Mouse (Mus musculus) embryonic facial prominence, embryonic 12.5 days (tissue): Measurements from ENCODE around the gene Zfp933. TPM values are rescaled to one million over a fixed set of nuclear protein-coding genes. Genes with fewer than 3 reads are reported as not detected.
"Not testable (repeated sequence)": the region's sequence is repeated elsewhere in the genome, so short reads cannot be mapped to it uniquely, and the experiment has no call there.

Experiments
- ATAC-seq: fragments of 200-750 bp; cut with Nextera tagmentation; 2 replicates; pipeline ENCODE4 v1.8.0; 2017; ENCODE audit not compliant: insufficient number of reproducible peaks, insufficient read depth, low FRiP score, low TSS enrichment
- H3K27ac ChIP-seq: fragments of 300-500 bp; sonication (generic); 2 replicates; pipeline ENCODE4 v1.5.1; 2016; ENCODE audit warnings: mild to moderate bottlenecking
- H3K27me3 ChIP-seq: fragments of 300-500 bp; sonication (generic); 2 replicates; pipeline ENCODE4 v1.6.1; 2016; ENCODE audit warnings: mild to moderate bottlenecking, moderate library complexity
- H3K36me3 ChIP-seq: fragments of 300-500 bp; sonication (generic); 2 replicates; pipeline ENCODE4 v1.6.1; 2016; ENCODE audit warnings: mild to moderate bottlenecking
- H3K4me1 ChIP-seq: fragments of 300-500 bp; sonication (generic); 2 replicates; pipeline ENCODE4 v1.6.1; 2016
- H3K4me2 ChIP-seq: fragments of 300-500 bp; sonication (generic); replicated peaks from 2 replicates; pipeline ENCODE4 v1.6.1; 2016; ENCODE audit warnings: mild to moderate bottlenecking, moderate library complexity
- H3K4me3 ChIP-seq: fragments of 300-500 bp; sonication (generic); 2 replicates; pipeline ENCODE4 v1.5.1; 2016; ENCODE audit warnings: mild to moderate bottlenecking
- H3K9ac ChIP-seq: fragments of 300-500 bp; sonication (generic); 2 replicates; pipeline ENCODE4 v1.6.1; 2016; ENCODE audit warnings: mild to moderate bottlenecking, moderate library complexity
- H3K9me3 ChIP-seq: fragments of 300-500 bp; sonication (generic); 2 replicates; pipeline ENCODE4 v1.6.1; 2016; ENCODE audit warnings: mild to moderate bottlenecking, moderate library complexity
- WGBS: fragments of 180-500 bp; shearing (Covaris S2); methylation state at CpG from one replicate; pipeline ENCODE4 v1.1.7; 2016; 5-methylcytosine and 5-hydroxymethylcytosine counted together
- polyA plus RNA-seq: library from polyadenylated mRNA; unstranded; fragments of >200 nt; fragmentation: Nextera tagmentation; extraction: Ambion mirVana; gene quantifications from 2 replicates; pipeline ENCODE4 v1.2.1, GENCODE M21; 2016

Zfp933 gene
- polyA plus RNA-seq, 1 experiment from 2014 or later: 7.6 TPM

GRCm38 (mm10) chr4:147879456-147879855 is 31.3 kb upstream of the Zfp933 start:
- H3K9me3 ChIP-seq: no peaks in the 10 kb centered on the region
- WGBS: 60% methylated on average over 2 of the region's 2 CpGs
- no peaks in the 10 kb centered on the region for H3K4me1 ChIP-seq
- H3K36me3 ChIP-seq: peaks cover 88% of the 10 kb centered on the region
- H3K9ac ChIP-seq: no peak overlapping the region
- no peak overlapping the region for H3K4me2 ChIP-seq
- H3K27ac ChIP-seq: no peak overlapping the region
- no peak; the same call in 1 of the 2 replicates for ATAC-seq
- no peaks in the 10 kb centered on the region for H3K27me3 ChIP-seq
- H3K4me3 ChIP-seq: no peak overlapping the region

DNA sequence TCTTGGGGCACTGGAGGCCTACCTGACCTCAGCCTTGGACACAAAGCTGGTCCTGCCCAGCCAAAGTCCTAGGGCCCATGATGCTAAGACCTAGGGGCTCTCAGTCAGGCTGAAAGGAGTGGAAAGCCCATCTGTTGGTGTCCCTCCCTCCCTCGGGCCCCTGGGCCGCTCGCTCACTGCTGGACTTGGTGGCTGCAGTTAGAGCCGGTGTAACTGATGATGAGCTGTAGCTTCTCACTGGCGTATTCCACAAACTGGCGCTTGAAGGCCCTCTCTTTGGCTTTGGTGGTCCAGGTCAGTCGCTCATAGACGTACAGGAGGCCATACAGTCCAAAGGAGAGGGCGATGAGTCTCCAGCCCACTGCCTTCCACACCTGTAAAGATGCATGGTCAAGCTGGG is 30.4 kb upstream of the Zfp933 start:
- H3K4me1 ChIP-seq: no peaks in the 10 kb centered on the region
- no peak overlapping the region for H3K4me3 ChIP-seq
- no peaks in the 10 kb centered on the region for H3K27me3 ChIP-seq
- ATAC-seq: no peak
- no peaks in the 10 kb centered on the region for H3K9me3 ChIP-seq
- no peak overlapping the region for H3K27ac ChIP-seq
- WGBS: 97% methylated on average over 9 of the region's 9 CpGs
- peaks cover 91% of the 10 kb centered on the region for H3K36me3 ChIP-seq
- H3K9ac ChIP-seq: no peak overlapping the region
- no peak overlapping the region for H3K4me2 ChIP-seq

- H3K4me2 ChIP-seq: no peak overlapping the region
- no peak for ATAC-seq
- no peaks in the 10 kb centered on the region for H3K4me1 ChIP-seq
- H3K9me3 ChIP-seq: no peaks in the 10 kb centered on the region
- H3K4me3 ChIP-seq: no peak overlapping the region
- no peak overlapping the region for H3K27ac ChIP-seq
- no peak overlapping the region for H3K9ac ChIP-seq
- H3K27me3 ChIP-seq: no peaks in the 10 kb centered on the region
- WGBS: 85% methylated on average over 4 of the region's 4 CpGs
- H3K36me3 ChIP-seq: peaks cover 86% of the 10 kb centered on the region
These were observed 27.8 kb upstream of the Zfp933 start for GRCm38 (mm10) chr4:147875852-147876575.

DNA sequence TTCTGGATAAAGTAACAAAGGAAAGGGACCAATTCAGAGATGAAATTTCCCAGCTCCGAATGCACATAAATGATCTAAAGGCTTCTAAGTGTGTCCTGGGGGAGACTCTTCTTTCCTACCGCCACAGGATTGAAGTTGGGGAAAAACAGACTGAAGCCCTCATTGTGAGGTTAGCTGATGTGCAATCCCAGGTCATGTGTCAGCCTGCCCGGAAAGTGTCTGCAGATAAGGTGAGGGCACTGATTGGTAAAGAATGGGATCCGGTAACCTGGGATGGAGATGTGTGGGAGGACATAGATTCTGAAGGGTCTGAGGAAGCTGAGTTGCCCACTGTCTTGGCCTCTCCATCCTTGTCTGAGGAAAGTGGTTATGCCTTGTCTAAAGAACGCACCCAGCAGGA is 21.1 kb upstream of the Zfp933 start:
- no peak for ATAC-seq
- Histone ChIP-seq H3K9me3 (no peaks in the 10 kb centered on the region), H3K4me2 (peak overlapping the region; percentile 87), H3K27me3 (no peaks in the 10 kb centered on the region), H3K27ac (no peak overlapping the region), H3K36me3 (peaks cover 46% of the 10 kb centered on the region), H3K4me3 (peak overlapping the region; percentile 91), H3K9ac (peak overlapping the region; percentile 60), H3K4me1 (peaks cover 19% of the 10 kb centered on the region)
- WGBS: 13% methylated on average over 5 of the region's 5 CpGs

- peak within 1 kb of the TSS; percentile 87 for H3K4me2 ChIP-seq
- H3K4me3 ChIP-seq: peak within 1 kb of the TSS; percentile 91
- WGBS: under 1% methylated on average over 30 of the region's 30 CpGs
- no peaks in the 10 kb centered on the region for H3K27me3 ChIP-seq
- H3K27ac ChIP-seq: peak within 1 kb of the TSS; percentile 78
- H3K36me3 ChIP-seq: peaks cover 45% of the 10 kb centered on the region
- H3K4me1 ChIP-seq: peaks cover 19% of the 10 kb centered on the region
- peak within 1 kb of the TSS; percentile 74 for H3K9ac ChIP-seq
- no peaks in the 10 kb centered on the region for H3K9me3 ChIP-seq
- ATAC-seq: peak; percentile 96
These were observed 20.4 kb upstream of the Zfp933 start, which contains the start of the genes Miip and Fv1 for GRCm38 (mm10) chr4:147868450-147869031. TSS of gene Miip (minus strand) at chr4:147868816. TSS of gene Fv1 (plus strand) at chr4:147868979.

DNA sequence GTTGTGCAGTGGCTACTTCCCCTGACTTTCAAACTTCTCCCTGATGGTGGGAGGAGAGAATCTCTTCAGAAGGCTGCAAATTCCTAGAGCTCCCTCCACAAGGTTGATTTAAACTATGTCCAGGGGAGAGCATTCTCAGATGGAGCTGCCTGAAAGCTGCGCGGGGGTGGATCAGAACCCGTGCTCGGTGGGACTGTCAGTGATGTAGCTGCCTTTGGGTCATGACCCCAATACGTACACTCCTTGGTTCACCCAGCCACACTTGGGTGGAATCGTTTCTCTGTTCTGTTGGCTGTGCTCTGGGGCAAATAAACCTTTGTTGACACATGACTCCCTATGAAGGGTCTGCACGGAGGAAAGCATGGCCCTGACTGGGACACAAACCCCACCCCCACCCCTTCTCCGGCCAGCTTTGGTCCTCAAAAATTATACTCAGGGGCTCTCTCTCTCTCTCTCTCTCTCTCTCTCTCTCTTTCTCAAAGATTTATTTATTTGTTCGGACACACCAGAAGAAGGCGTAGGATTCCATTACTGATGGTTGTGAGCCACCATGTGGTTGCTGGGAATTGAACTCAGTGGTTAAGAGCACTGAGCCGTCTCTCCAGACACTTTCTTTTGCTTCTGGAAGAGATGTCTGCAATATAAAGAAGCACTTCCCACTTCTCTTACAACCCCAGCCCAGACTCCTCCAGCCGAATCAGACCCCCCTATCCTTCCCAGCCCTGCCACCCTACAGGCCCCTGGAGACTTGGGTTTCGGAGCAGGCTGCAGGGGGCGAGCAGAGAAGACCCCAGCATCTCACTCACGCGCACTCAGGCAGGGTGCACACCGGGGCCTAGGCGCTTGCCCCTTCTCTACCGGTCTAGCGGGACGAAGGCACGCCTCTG is 19.6 kb upstream of the Zfp933 start:
- 6% methylated on average over 22 of the region's 22 CpGs for WGBS
- no peaks in the 10 kb centered on the region for H3K9me3 ChIP-seq
- H3K4me3 ChIP-seq: peak overlapping the region; percentile 91
- H3K36me3 ChIP-seq: peaks cover 44% of the 10 kb centered on the region
- H3K9ac ChIP-seq: peak overlapping the region; percentile 74
- peak overlapping the region; percentile 78 for H3K27ac ChIP-seq
- H3K4me1 ChIP-seq: peaks cover 19% of the 10 kb centered on the region
- H3K27me3 ChIP-seq: no peaks in the 10 kb centered on the region
- ATAC-seq: no peak; the same call in 1 of the 2 replicates
- peak overlapping the region; percentile 64 for H3K4me2 ChIP-seq

GRCm38 (mm10) chr4:147866793-147867192 is 18.6 kb upstream of the Zfp933 start:
- WGBS: 56% methylated on average over 3 of the region's 3 CpGs
- not testable (repeated sequence) for H3K4me3 ChIP-seq, H3K9me3 ChIP-seq, H3K9ac ChIP-seq, H3K27me3 ChIP-seq, H3K27ac ChIP-seq, H3K4me2 ChIP-seq, ATAC-seq
- peaks cover 44% of the 10 kb centered on the region for H3K36me3 ChIP-seq
- H3K4me1 ChIP-seq: peaks cover 19% of the 10 kb centered on the region

GRCm38 (mm10) chr4:147866056-147866455 is 17.9 kb upstream of the Zfp933 start:
- Histone ChIP-seq H3K4me2 (no peak overlapping the region), H3K27ac (no peak overlapping the region), H3K27me3 (no peaks in the 10 kb centered on the region), H3K9ac (no peak overlapping the region), H3K4me3 (no peak overlapping the region), H3K9me3 (no peaks in the 10 kb centered on the region), H3K36me3 (peaks cover 49% of the 10 kb centered on the region), H3K4me1 (peaks cover 19% of the 10 kb centered on the region)
- 91% methylated on average over 9 of the region's 9 CpGs for WGBS
- no peak for ATAC-seq

- WGBS: 90% methylated on average over 6 of the region's 6 CpGs
- ATAC-seq: no peak
- no peak overlapping the region for H3K4me3 ChIP-seq
- H3K9ac ChIP-seq: no peak overlapping the region
- H3K27me3 ChIP-seq: no peaks in the 10 kb centered on the region
- no peak overlapping the region for H3K4me2 ChIP-seq
- H3K4me1 ChIP-seq: peaks cover 19% of the 10 kb centered on the region
- no peak overlapping the region for H3K27ac ChIP-seq
- H3K9me3 ChIP-seq: no peaks in the 10 kb centered on the region
- H3K36me3 ChIP-seq: peaks cover 53% of the 10 kb centered on the region
These were observed 17.5 kb upstream of the Zfp933 start for GRCm38 (mm10) chr4:147865651-147866050.

DNA sequence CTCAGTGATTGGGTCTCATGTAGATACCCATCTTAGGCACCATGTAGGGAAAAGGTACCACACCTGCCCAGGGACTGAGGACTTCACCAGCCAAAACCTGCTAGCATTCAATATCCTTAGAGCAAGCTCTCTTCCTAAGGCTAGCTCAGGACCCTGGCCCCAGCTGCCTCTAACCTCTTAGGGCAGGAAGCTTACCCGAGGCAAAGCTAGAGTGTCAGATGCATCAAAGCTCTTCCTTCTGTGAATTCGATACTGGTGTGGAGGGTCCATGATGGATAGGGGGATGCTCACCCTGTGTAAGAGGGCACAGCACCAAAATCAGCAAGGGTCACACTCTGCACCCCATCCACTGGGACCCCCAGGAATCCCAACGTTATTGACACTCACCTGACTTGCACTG is 13.9 kb upstream of the Zfp933 start:
- no peak overlapping the region for H3K9ac ChIP-seq
- no peaks in the 10 kb centered on the region for H3K27me3 ChIP-seq
- H3K9me3 ChIP-seq: no peaks in the 10 kb centered on the region
- H3K36me3 ChIP-seq: peaks cover 59% of the 10 kb centered on the region
- no peaks in the 10 kb centered on the region for H3K4me1 ChIP-seq
- no peak overlapping the region for H3K27ac ChIP-seq
- H3K4me2 ChIP-seq: no peak overlapping the region
- 92% methylated on average over 3 of the region's 3 CpGs for WGBS
- H3K4me3 ChIP-seq: no peak overlapping the region
- no peak for ATAC-seq

- WGBS: 72% methylated on average over 2 of the region's 2 CpGs
- no peak for ATAC-seq
- Histone ChIP-seq H3K4me1 (peaks cover 7% of the 10 kb centered on the region; the same call in 1 of the 2 replicates), H3K4me2 (no peak overlapping the region), H3K36me3 (no peaks in the 10 kb centered on the region), H3K9me3 (no peaks in the 10 kb centered on the region), H3K4me3 (no peak overlapping the region), H3K27ac (no peak overlapping the region), H3K9ac (no peak overlapping the region), H3K27me3 (no peaks in the 10 kb centered on the region)
These were observed 2.6 kb upstream of the Zfp933 start for GRCm38 (mm10) chr4:147850776-147851175.
